8 mouse cellular contexts compared by ENCODE assay signal in the genomic region with DNA sequence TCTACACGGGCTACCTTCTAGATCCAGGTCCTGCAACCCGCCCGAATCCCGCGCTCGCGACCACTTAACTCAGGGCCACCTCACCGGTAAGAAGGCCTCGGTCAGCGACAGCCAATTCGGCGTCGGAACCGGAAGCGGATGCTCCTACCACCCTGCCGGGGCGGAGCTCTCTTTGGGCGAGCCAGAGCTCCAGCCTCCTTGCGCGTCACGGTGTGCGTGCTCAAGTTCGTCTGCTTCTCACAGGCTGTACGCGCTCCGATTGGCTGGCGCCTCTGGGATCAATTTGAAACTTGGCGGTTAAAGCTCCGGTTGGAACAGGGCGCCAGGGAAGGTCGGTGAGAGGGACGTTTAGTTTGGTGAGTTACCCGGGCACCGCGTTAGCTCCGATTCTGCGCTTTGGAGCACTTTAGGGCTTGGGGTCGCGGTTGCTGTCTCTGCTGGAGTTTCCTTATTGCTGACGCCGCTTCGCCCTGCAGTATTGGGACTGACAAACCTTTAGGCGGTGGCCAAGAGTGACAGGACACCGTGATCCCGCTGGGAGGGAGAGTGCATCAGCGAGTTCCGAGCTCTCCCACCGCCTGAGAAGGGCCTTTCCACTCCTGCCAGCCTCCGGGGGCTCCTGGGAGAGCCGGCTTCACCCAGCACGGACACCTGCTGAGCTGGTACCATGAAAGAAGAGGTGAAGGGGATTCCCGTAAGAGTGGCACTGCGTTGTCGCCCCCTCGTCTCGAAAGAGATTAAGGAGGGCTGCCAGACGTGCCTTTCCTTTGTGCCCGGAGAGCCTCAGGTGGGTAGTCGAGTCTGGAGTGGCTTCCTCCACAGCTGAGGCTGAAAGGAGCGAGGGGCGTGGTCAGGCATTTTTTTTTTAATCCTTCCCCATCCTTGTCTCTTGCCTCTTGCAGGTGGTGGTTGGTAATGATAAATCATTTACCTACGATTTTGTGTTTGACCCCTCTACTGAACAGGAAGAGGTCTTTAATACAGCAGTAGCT. TPM values are rescaled to one million over a fixed set of nuclear protein-coding genes. Genes with fewer than 3 reads are reported as not detected.
DNase-seq lines count a peak whose midpoint lies in the region; ATAC-seq lines count a peak whose summit lies in the region.

TSS of gene Pdzd11 (minus strand) at position 767 of the 992 bp plus-strand sequence.

- peak within 1 kb of the TSS; percentile 75 for H3K4me2 ChIP-seq in hindbrain, embryonic 15.5 days

- H3K27me3 ChIP-seq in hindbrain, embryonic 15.5 days = no peaks in the 10 kb centered on the region

- no peaks in the 10 kb centered on the region for H3K9me3 ChIP-seq in hindbrain, embryonic 15.5 days

- ATAC-seq in hindbrain, embryonic 15.5 days (ENCODE audit: low FRiP score, low read depth) = peak; percentile 100

- H3K27ac ChIP-seq in hindbrain, embryonic 15.5 days (replicated peaks) = peak within 1 kb of the TSS; percentile 77; the same call in 1 of the 2 replicates

- DNase-seq in T-cell, adult 2 months (ENCODE audit: low spot score) = peak; percentile 90
- peak; percentile 80 to 85 for DNase-seq in cerebellum, postnatal 36 days
- DNase-seq in frontal cortex, postnatal 36 days (ENCODE audit: low spot score in 2 of 2) = peak; percentile 73 to 89
- DNase-seq in left cerebral cortex, adult 11 months (ENCODE audit: low spot score) = peak; percentile 83
- DNase-seq in lung, postnatal 4 days = peak; percentile 90 to 96
- DNase-seq in retina, postnatal 7 days (ENCODE audit: low read depth, low spot score) = peak; percentile 81
- DNase-seq in urinary bladder, adult 2 months (ENCODE audit: low spot score) = peak; percentile 52

- H3K4me3 ChIP-seq in hindbrain, embryonic 15.5 days = peak within 1 kb of the TSS; percentile 53

- no peaks in the 10 kb centered on the region for H3K36me3 ChIP-seq in hindbrain, embryonic 15.5 days

- H3K9ac ChIP-seq in hindbrain, embryonic 15.5 days = peak within 1 kb of the TSS; percentile 57

- H3K4me1 ChIP-seq in hindbrain, embryonic 15.5 days (replicated peaks) = peaks cover 11% of the 10 kb centered on the region; the same call in 1 of the 2 replicates

- WGBS in hindbrain, embryonic 15.5 days = 18% methylated on average over 62 of the region's 62 CpGs

RNA-seq across cellular contexts. Expression of gene Pdzd11, which starts in this region (rescaled TPM):
- 97.5 and 101 TPM in 2 replicates for polyA plus RNA-seq in hindbrain, embryonic 15.5 days (2015; fragmentation: Nextera tagmentation; extraction: Ambion mirVana)
- 38.6 and 43.5 TPM in 2 replicates for polyA plus RNA-seq in urinary bladder, adult 2 months (2012; rRNA removed)

Comparison
In these comparisons a context has a peak if more than half of its experiments do, and no peak if none do; other contexts are left out.
1. Peak in every context shown above with its lines: DNase-seq, ATAC-seq, H3K4me3 ChIP-seq and H3K27ac ChIP-seq.